Mouse (Mus musculus) heart, adult 2 months (tissue): ENCODE measurements around the gene Pax3.

Experiments
- CTCF ChIP-seq: fragments of 200-600 bp; IDR thresholded peaks from 2 replicates; pipeline ENCODE4 v1.8.1; 2022; ENCODE audit warnings: antibody characterized with exemption, mild to moderate bottlenecking, moderate library complexity
- EP300 ChIP-seq: fragments of 200-500 bp; IDR thresholded peaks from 2 replicates; pipeline ENCODE4 v1.6.1; 2011; ENCODE audit warnings: low read depth, low read length, control low read depth; ENCODE audit not compliant: insufficient read depth

- TF ChIP-seq EP300 (no peak), CTCF (no peak)
Observed at GRCm38 (mm10) chr1:78195145-78195544, 1.8 kb downstream of the Pax3 start.
